Mouse (Mus musculus): ENCODE data around the gene Ctrc.
"Not testable (repeated sequence)": the region's sequence is repeated elsewhere in the genome, so short reads cannot be mapped to it uniquely, and the experiment has no call there.

The Ctrc gene

DNA sequence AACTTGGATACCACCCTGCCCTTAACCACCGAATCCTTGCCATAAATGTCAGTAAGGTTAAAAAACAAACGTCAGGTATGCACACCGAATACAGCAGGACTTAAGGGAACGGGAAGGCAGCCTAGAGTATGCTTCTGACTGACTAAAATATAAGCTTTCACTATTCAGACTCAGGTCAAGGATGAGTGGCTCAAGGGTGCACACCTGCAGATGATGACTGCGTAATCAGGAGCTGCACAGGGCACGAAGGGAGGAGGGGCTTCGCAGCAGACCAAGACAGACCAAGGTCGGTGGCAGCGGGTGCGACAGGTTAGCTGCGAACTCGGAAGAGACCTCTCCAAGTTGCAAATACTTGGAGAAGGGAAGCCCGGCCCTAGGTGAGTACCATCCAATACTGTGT is 60.0 kb downstream of the Ctrc start:
- DNase-seq (ENCODE audit: low read depth), result no peak

DNA sequence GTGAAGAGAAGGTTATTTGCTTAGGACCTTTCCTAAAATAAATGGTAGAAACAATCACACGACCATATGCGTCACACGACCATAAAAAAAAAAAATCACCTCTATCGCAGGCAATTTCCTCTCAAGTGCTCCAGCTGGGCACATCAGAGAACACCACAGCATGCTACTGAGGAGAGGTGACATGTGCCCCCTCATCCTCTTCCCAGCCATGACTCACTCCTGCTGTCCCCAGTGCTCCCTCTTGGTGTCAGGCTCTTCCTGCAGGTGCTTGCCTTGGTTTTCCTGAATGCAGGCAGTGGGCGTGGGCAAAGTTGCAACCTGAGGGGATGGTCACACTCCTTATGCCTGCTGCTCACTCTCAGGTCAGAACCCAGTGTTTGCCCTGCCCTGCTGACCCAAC is 61.3 kb downstream of the Ctrc start:
- no peak for DNase-seq (ENCODE audit: low read depth)

DNA sequence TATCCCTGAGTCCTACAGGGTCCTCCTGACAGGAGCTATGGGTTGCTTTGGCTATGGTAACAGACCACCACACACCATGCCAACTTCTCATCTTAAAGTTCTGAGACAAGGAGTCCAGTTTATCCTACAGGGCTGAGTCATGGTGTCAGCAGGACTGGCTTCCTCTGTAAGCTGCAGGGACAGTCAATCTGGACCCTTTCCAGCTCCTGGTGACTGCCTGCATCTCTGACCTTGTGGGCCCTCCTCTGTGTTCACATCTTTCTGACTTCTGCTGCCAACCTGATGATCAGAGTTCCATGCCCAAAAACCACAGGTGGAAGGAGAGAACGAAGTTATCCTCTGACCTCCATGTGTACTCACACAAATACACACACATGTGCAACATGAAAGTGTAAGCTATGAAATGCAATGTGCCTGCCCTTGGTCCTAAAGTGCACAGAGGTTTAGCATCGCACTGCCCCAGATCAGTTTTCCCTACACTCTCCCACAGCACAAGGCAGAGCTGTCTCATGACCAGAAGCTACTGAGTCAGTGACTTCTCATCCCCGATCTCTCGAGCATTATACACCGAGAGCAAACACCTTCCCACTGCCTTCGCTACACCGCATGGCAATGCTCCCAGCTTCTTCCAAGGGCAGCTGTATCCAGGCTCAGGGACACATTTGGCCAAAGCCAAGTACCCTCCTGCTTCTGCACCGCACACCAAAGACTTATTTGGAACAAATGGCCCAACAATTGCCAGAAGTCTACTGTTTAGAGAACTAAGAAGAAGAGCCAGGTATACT is 64.8 kb downstream of the Ctrc start:
- no peak for DNase-seq (ENCODE audit: low read depth)

DNA sequence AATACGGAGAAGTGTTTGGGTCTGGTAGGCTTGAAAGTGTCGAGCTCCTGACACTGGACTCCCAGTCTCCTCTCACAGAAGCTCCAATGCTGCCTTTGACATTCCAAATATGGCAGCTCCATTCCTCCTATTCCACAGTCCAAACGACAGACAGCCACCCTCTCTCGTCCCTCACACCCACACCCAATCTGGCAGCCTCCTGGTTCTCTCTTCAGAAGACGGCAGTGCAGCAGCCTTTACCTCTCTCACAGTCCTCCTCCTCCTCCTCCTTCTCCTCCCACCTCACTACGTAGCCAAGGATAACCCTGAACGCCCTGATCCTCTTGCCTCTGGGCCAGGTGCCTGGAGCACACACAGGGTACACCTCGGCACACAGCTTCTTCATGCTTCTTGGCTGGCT is 66.3 kb downstream of the Ctrc start:
- DNase-seq (ENCODE audit: low read depth), result no peak

DNA sequence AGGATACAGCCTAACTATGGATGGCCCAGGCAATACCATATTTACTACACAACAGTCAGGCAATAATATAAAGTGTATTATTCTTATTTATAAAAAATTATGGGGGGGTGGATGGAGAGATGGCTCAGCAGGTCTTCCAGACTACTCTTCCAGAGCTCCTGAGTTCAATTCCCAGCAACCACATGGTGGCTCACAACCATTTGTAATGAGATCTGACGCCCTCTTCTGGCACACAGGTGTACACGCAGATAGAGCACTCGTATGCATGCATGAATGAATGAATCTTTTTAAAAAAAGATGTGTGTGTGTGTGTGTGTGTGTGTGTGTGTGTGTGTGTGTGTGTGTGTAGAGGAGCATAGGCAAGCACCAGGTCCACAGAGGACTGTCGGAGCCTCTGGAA is 73.1 kb downstream of the Ctrc start:
- not testable (repeated sequence) for DNase-seq (ENCODE audit: low read depth)

DNA sequence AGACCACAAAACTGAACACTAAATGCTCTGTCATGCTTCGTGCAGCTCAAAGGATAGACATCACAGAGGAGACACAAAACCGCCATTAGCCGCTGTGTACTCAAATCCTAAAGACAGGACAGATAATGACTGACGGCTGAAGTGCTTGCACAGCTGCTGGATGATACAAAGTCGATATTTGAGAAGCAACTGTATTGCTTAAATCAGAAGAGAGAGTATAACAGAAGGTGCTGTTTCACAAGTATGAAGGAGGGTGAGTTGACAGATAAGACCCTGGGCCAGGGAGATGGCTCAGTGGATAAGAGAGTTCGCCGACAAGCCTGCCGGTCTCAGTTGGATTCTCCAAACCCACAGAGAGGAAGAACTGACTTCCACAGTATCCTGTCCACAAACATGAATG is 74.3 kb downstream of the Ctrc start:
- no peak for DNase-seq (ENCODE audit: low read depth)

DNA sequence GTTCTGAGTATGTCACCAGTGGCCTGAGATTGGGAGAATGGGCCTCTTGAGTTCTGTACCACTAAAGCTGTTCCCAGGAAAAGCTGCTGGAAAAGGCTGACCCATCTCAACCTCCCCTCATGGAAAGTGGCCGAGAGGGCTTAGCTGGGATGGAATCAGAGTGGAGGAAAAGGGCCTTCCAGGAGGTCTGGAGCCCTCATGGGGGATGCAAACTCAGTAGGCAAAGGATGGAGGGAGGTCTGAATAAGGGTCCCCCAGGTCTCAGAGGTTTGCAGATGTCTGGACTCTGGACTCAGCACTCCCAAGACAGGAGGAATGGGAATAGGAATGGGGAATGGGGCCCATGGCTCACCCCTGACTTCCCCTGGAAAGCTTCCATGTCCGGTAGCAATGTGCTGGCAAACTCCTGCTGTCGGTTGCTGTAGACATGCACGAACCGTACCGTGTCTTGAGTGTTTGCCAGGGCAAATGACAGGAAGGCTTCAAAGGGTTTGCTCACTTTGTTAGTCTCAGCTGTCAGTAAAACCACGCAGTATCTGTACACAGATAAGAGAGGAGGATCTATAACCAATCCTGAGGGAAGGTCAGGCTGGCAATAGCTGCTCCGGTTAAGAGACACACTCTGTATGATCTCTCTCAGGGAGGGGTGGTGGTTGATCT is 76.5 kb downstream of the Ctrc start:
- DNase-seq (ENCODE audit: low read depth), result no peak

DNA sequence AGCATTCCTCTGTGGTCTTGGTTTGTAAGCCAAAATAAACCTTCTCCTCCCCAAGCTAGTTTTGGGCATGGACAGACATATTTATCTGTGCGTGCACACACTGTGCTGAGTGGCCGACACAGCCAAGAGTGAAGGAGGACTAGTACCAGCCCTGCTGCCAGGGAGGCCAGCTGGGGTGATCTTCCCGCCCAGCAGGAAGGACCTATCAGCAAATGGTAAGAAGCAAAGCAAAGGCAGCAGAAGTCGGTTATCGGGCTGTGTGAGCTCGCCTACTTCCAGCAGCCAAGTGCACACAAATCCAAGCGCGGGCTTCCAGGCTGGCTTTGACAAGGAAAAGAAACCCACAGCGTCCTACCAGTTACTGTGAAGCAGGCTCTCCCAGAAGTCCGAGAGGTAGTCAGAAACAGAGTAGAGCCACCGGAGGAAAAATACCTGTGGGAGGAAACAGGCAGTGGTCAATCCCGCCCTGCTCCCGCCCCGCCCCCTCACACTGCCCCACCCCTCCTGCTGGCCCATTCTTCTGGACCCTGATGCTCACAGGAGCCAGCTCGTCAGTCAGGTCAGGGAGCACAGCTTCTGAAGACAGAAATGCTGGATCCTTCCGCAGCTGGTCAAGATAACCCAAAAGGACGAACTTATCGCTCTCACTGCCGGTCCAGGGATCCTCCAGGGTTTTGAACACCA is 78.7 kb downstream of the Ctrc start:
- no peak for DNase-seq (ENCODE audit: low read depth)

DNA sequence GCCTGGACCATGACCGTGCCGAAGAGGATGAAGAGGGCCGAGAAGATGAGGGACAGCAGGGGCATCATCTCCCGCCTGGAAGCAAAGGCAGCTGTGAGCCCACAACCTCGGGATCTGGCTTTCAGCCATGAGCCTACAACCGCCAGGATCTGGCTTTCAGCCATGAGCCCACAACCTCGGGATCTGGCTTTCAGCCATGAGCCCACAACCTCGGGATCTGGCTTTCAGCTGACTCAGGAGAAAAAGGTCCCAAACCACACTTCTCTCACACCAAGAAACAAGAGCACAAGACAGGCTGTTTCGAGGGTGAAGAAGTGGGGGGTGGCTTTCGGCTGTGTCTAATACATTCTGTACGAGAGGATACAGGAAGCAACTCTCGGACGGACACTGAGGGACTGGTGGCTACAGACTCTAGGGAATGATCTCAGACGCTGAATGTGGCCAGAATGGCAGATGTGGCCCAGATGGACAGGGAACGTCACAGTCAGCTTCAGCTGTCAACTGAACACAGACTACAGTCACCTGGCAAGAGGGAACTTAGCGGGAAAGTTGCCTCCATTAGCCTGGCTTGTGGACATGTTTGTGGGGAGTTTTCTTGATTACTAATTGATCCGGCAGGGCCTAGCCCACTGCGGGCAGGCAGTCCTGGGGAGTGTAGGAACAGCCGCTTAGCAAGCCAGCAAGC is 79.3 kb downstream of the Ctrc start:
- DNase-seq (ENCODE audit: low read depth), result no peak

DNA sequence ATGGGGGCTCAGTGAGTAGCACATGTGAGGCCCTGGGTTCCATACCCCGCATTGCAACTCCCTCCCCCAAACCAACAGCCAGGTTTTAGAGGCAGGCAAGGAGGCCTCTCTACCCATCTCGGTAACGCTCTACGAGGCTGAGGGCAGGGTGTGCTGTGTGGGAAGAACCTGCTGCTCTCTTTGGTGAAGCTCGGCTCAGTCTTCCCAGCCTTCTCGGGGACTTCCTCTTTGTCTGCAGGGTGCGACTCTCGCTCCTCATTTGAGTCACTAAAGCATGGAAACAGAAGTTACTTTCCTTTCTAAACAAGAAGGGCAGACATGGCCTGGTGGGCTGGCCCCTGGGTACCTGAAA is 79.9 kb downstream of the Ctrc start:
- no peak for DNase-seq (ENCODE audit: low read depth)

DNA sequence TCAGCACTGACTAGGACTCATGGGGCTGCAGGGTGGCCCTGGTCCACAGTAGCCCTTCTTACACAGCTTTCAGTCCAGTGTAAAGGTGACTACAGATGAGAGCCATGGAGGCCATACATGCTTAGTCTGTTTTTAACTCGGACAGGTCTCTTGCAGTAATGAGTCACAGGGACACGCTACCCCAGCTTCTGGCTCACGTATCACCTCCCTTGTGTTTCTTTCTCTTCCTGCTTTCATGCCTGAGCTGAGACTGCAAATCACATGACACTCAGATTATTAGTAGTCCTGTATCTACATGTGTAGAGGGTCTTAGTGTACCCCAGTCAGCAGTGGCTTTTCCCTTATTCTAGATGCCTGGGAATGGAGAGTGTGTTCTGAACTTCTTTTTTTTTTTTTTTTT is 81.2 kb downstream of the Ctrc start:
- DNase-seq (ENCODE audit: low read depth), result no peak
